Mouse (Mus musculus) stomach, postnatal 0 days (tissue): ENCODE results near the gene Atp1b1.

Source experiments
- CTCF ChIP-seq: IDR thresholded peaks from 2 replicates; pipeline ENCODE4 v1.5.1; 2016; ENCODE audit warnings: antibody characterized with exemption, low read depth, mild to moderate bottlenecking, moderate library complexity
- EP300 ChIP-seq: optimal IDR thresholded peaks from 2 replicates; pipeline ENCODE3; 2016; ENCODE audit warnings: antibody characterized with exemption

GRCm38 (mm10) chr1:164457531-164458244, 467 bp downstream of the Atp1b1 start:
- TF ChIP-seq CTCF (no peak), EP300 (no peak)
